Mouse (Mus musculus): ENCODE measurements around the gene Apoa5. TPM values are rescaled to one million over a fixed set of nuclear protein-coding genes. Genes with fewer than 3 reads are reported as not detected.
"Not testable (repeated sequence)": the region's sequence is repeated elsewhere in the genome, so short reads cannot be mapped to it uniquely, and the experiment has no call there.

The Apoa5 gene
- polyA plus RNA-seq, 1 experiment from 2014 or later, result 0.08 TPM

GRCm38 (mm10) chr9:46315807-46316365, 47.5 kb downstream of the Apoa5 start:
- no peaks in the 10 kb centered on the region; the same call in 1 of the 2 replicates for H3K4me1 ChIP-seq (ENCODE audit: control insufficient read depth, insufficient read depth, low read length)
- no peaks in the 10 kb centered on the region for H3K36me3 ChIP-seq (ENCODE audit: control insufficient read depth, insufficient read depth, low read length)
- H3K4me2 ChIP-seq (ENCODE audit: low read depth, severe bottlenecking), result no peak overlapping the region
- no peak overlapping the region for H3K4me3 ChIP-seq (ENCODE audit: low read depth, low read length)
- H3K9me3 ChIP-seq (ENCODE audit: control insufficient read depth, low read length), result no peaks in the 10 kb centered on the region
- no peak overlapping the region for H3K9ac ChIP-seq (ENCODE audit: low read length)
- 51% methylated on average over 11 of the region's 11 CpGs for WGBS
- no peak overlapping the region for H3K27ac ChIP-seq (replicated peaks; ENCODE audit: low read depth, low read length)
- ATAC-seq (ENCODE audit: insufficient number of reproducible peaks, low FRiP score, low TSS enrichment, low read depth) (no peak), DNase-seq (ENCODE audit: low spot score) (no peak)
- no peaks in the 10 kb centered on the region for H3K27me3 ChIP-seq (ENCODE audit: control insufficient read depth, insufficient read depth, low read length)

- no peaks in the 10 kb centered on the region for H3K9me3 ChIP-seq (ENCODE audit: control insufficient read depth, low read length)
- H3K9ac ChIP-seq (ENCODE audit: low read length), result no peak overlapping the region
- DNase-seq (ENCODE audit: low spot score) (peak; percentile 38), ATAC-seq (ENCODE audit: insufficient number of reproducible peaks, low FRiP score, low TSS enrichment, low read depth) (no peak)
- no peak overlapping the region for H3K27ac ChIP-seq (replicated peaks; ENCODE audit: low read depth, low read length)
- no peaks in the 10 kb centered on the region; the same call in 1 of the 2 replicates for H3K4me1 ChIP-seq (ENCODE audit: control insufficient read depth, insufficient read depth, low read length)
- 17% methylated on average over 5 of the region's 5 CpGs for WGBS
- no peak overlapping the region for H3K4me3 ChIP-seq (ENCODE audit: low read depth, low read length)
- H3K27me3 ChIP-seq (ENCODE audit: control insufficient read depth, insufficient read depth, low read length), result no peaks in the 10 kb centered on the region
- H3K4me2 ChIP-seq (ENCODE audit: low read depth, severe bottlenecking), result no peak overlapping the region
- no peaks in the 10 kb centered on the region for H3K36me3 ChIP-seq (ENCODE audit: control insufficient read depth, insufficient read depth, low read length)
These were observed 48.0 kb downstream of the Apoa5 start for GRCm38 (mm10) chr9:46316388-46316787.

- no peak for ATAC-seq (ENCODE audit: insufficient number of reproducible peaks, low FRiP score, low TSS enrichment, low read depth)
- Histone ChIP-seq H3K27me3 (ENCODE audit: control insufficient read depth, insufficient read depth, low read length) (no peaks in the 10 kb centered on the region), H3K9ac (ENCODE audit: low read length) (no peak overlapping the region), H3K4me3 (ENCODE audit: low read depth, low read length) (no peak overlapping the region), H3K4me2 (ENCODE audit: low read depth, severe bottlenecking) (no peak overlapping the region), H3K36me3 (ENCODE audit: control insufficient read depth, insufficient read depth, low read length) (no peaks in the 10 kb centered on the region), H3K9me3 (ENCODE audit: control insufficient read depth, low read length) (no peaks in the 10 kb centered on the region), H3K27ac (replicated peaks; ENCODE audit: low read depth, low read length) (no peak overlapping the region), H3K4me1 (ENCODE audit: control insufficient read depth, insufficient read depth, low read length) (no peaks in the 10 kb centered on the region; the same call in 1 of the 2 replicates)
- DNase-seq (ENCODE audit: low spot score), result peak; percentile 26
- WGBS, result 51% methylated on average over 8 of the region's 8 CpGs
These were observed 48.5 kb downstream of the Apoa5 start for GRCm38 (mm10) chr9:46316909-46317308.

- H3K27ac ChIP-seq (replicated peaks; ENCODE audit: low read depth, low read length), result no peak overlapping the region
- H3K4me2 ChIP-seq (ENCODE audit: low read depth, severe bottlenecking), result no peak overlapping the region
- H3K36me3 ChIP-seq (ENCODE audit: control insufficient read depth, insufficient read depth, low read length), result no peaks in the 10 kb centered on the region
- no peaks in the 10 kb centered on the region for H3K27me3 ChIP-seq (ENCODE audit: control insufficient read depth, insufficient read depth, low read length)
- ATAC-seq (ENCODE audit: insufficient number of reproducible peaks, low FRiP score, low TSS enrichment, low read depth), result no peak
- no peak overlapping the region for H3K9ac ChIP-seq (ENCODE audit: low read length)
- no peaks in the 10 kb centered on the region for H3K9me3 ChIP-seq (ENCODE audit: control insufficient read depth, low read length)
- H3K4me3 ChIP-seq (ENCODE audit: low read depth, low read length), result no peak overlapping the region
- DNase-seq (ENCODE audit: low spot score), result no peak
- H3K4me1 ChIP-seq (ENCODE audit: control insufficient read depth, insufficient read depth, low read length), result no peaks in the 10 kb centered on the region; the same call in 1 of the 2 replicates
- 93% methylated on average over 3 of the region's 3 CpGs for WGBS
These were observed 49.5 kb downstream of the Apoa5 start for GRCm38 (mm10) chr9:46317957-46318356.

- H3K36me3 ChIP-seq (ENCODE audit: control insufficient read depth, insufficient read depth, low read length); DNase-seq (ENCODE audit: low spot score); H3K27me3 ChIP-seq (ENCODE audit: control insufficient read depth, insufficient read depth, low read length); H3K4me2 ChIP-seq (ENCODE audit: low read depth, severe bottlenecking); H3K9me3 ChIP-seq (ENCODE audit: control insufficient read depth, low read length); ATAC-seq (ENCODE audit: insufficient number of reproducible peaks, low FRiP score, low TSS enrichment, low read depth); H3K9ac ChIP-seq (ENCODE audit: low read length); H3K27ac ChIP-seq (replicated peaks; ENCODE audit: low read depth, low read length); H3K4me1 ChIP-seq (ENCODE audit: control insufficient read depth, insufficient read depth, low read length); H3K4me3 ChIP-seq (ENCODE audit: low read depth, low read length): not testable (repeated sequence)
- WGBS, result 87% methylated on average over 6 of the region's 6 CpGs
These were observed 51.5 kb downstream of the Apoa5 start, which contains the start of gene 4931429L15Rik for GRCm38 (mm10) chr9:46319886-46320285. TSS of gene 4931429L15Rik (minus strand) at chr9:46319986.

GRCm38 (mm10) chr9:46320461-46320860, 52.0 kb downstream of the Apoa5 start:
- DNase-seq (ENCODE audit: low spot score), result no peak
- Histone ChIP-seq H3K36me3 (ENCODE audit: control insufficient read depth, insufficient read depth, low read length) (no peaks in the 10 kb centered on the region), H3K4me3 (ENCODE audit: low read depth, low read length) (no peak overlapping the region), H3K9ac (ENCODE audit: low read length) (no peak overlapping the region), H3K4me2 (ENCODE audit: low read depth, severe bottlenecking) (no peak overlapping the region), H3K27ac (replicated peaks; ENCODE audit: low read depth, low read length) (no peak overlapping the region), H3K27me3 (ENCODE audit: control insufficient read depth, insufficient read depth, low read length) (no peaks in the 10 kb centered on the region), H3K4me1 (ENCODE audit: control insufficient read depth, insufficient read depth, low read length) (no peaks in the 10 kb centered on the region; the same call in 1 of the 2 replicates), H3K9me3 (ENCODE audit: control insufficient read depth, low read length) (no peaks in the 10 kb centered on the region)
- no peak for ATAC-seq (ENCODE audit: insufficient number of reproducible peaks, low FRiP score, low TSS enrichment, low read depth)
- 90% methylated on average over 2 of the region's 2 CpGs for WGBS

Other genes starting within 250 kb of the Apoa5 start
- 1.5 and 2.9 TPM in 2 replicates for gene Apoa1, start 40.1 kb upstream of the Apoa5 start, polyA plus RNA-seq (2014; fragmentation: Nextera tagmentation; extraction: Ambion mirVana)
- not detected in 2 replicates for gene Apoc3, start 33.0 kb upstream of the Apoa5 start, polyA plus RNA-seq (2014; fragmentation: Nextera tagmentation; extraction: Ambion mirVana)
- gene Apoa4, start 27.9 kb upstream of the Apoa5 start, polyA plus RNA-seq (2014; fragmentation: Nextera tagmentation; extraction: Ambion mirVana), result not detected in 2 replicates
- 60.4 and 64.2 TPM in 2 replicates for gene Zpr1, start 4.4 kb downstream of the Apoa5 start, polyA plus RNA-seq (2014; fragmentation: Nextera tagmentation; extraction: Ambion mirVana)
- 37.9 and 38.9 TPM in 2 replicates for gene Bud13, start 14.4 kb downstream of the Apoa5 start, polyA plus RNA-seq (2014; fragmentation: Nextera tagmentation; extraction: Ambion mirVana)
- 0.08 TPM in 1 of 2 replicates, not detected in the other for gene 4931429L15Rik, start 51.4 kb downstream of the Apoa5 start, polyA plus RNA-seq (2014; fragmentation: Nextera tagmentation; extraction: Ambion mirVana)